Mouse (Mus musculus) liver, embryonic 11.5 days (tissue): ENCODE results near the gene Lsm10. TPM values are rescaled to one million over a fixed set of nuclear protein-coding genes. Genes with fewer than 3 reads are reported as not detected.

Experiments
- ATAC-seq: fragments of 200-750 bp; cut with Nextera tagmentation; replicated peaks from 2 replicates; pipeline ENCODE4 v1.8.0; 2017; ENCODE audit warnings: moderate number of reproducible peaks, mild to moderate bottlenecking, moderate TSS enrichment, moderate library complexity; ENCODE audit not compliant: low FRiP score
- DNase-seq: peaks from one replicate; pipeline ENCODE4 v3.0.0-alpha.2; 2017; ENCODE audit warnings: low spot score
- H3K27ac ChIP-seq: fragments of 300-500 bp; sonication (generic); 2 replicates; pipeline ENCODE4 v1.5.1; 2014; ENCODE audit warnings: mild to moderate bottlenecking, low read depth, low read length, control low read depth
- H3K27me3 ChIP-seq: fragments of 300-500 bp; sonication (generic); replicated peaks from 2 replicates; pipeline ENCODE4 v1.6.1; 2014; ENCODE audit warnings: low read length, mixed read lengths; ENCODE audit not compliant: control insufficient read depth, insufficient read depth
- H3K36me3 ChIP-seq: fragments of 300-500 bp; sonication (generic); 2 replicates; pipeline ENCODE4 v1.6.1; 2014; ENCODE audit warnings: mild to moderate bottlenecking, low read length, moderate library complexity, mixed read lengths; ENCODE audit not compliant: control insufficient read depth, insufficient read depth
- H3K4me1 ChIP-seq: fragments of 300-500 bp; sonication (generic); replicated peaks from 2 replicates; pipeline ENCODE4 v1.6.1; 2014; ENCODE audit warnings: low read length, mixed read lengths; ENCODE audit not compliant: control insufficient read depth, insufficient read depth
- H3K4me2 ChIP-seq: fragments of 300-500 bp; sonication (generic); 2 replicates; pipeline ENCODE4 v1.6.1; 2014; ENCODE audit warnings: mild to moderate bottlenecking, control low read depth, moderate library complexity
- H3K4me3 ChIP-seq: fragments of 300-500 bp; sonication (generic); 2 replicates; pipeline ENCODE4 v1.5.1; 2014; ENCODE audit warnings: low read depth, low read length, control low read depth
- H3K9ac ChIP-seq: fragments of 300-500 bp; sonication (generic); 2 replicates; pipeline ENCODE4 v1.6.1; 2014; ENCODE audit warnings: low read depth, low read length, control low read depth
- H3K9me3 ChIP-seq: fragments of 300-500 bp; sonication (generic); 2 replicates; pipeline ENCODE4 v1.6.1; 2016; ENCODE audit warnings: low read length, inconsistent platforms, mixed read lengths; ENCODE audit not compliant: control insufficient read depth
- WGBS: fragments of 180-500 bp; shearing (Covaris S2); extraction: QIAGEN DNeasy Blood & Tissue Kit; methylation state at CpG from one replicate; pipeline ENCODE4 v1.1.7; 2014; 5-methylcytosine and 5-hydroxymethylcytosine counted together
- polyA plus RNA-seq: library from polyadenylated mRNA; unstranded; fragments of >200 nt; fragmentation: Nextera tagmentation; extraction: Ambion mirVana; gene quantifications from 2 replicates; pipeline ENCODE4 v1.2.1, GENCODE M21; 2014

Gene Lsm10
- polyA plus RNA-seq, 1 experiment from 2014 or later = 53.3 TPM

GRCm38 (mm10) chr4:126103057-126103581, 6.7 kb downstream of the Lsm10 start:
- peak overlapping the region; percentile 88 for H3K4me3 ChIP-seq
- under 1% methylated on average over 15 of the region's 15 CpGs for WGBS
- H3K36me3 ChIP-seq = 0 out of 2 replicates have a peak, but pooled peaks cover 3% of the 10 kb centered on the region
- peak overlapping the region; percentile 98 for H3K4me2 ChIP-seq
- peak overlapping the region; percentile 98 for H3K27ac ChIP-seq
- peak overlapping the region; percentile 73 for H3K9ac ChIP-seq
- peak; percentile 78 for ATAC-seq
- H3K4me1 ChIP-seq = peaks cover 61% of the 10 kb centered on the region
- no peaks in the 10 kb centered on the region for H3K27me3 ChIP-seq
- no peaks in the 10 kb centered on the region for H3K9me3 ChIP-seq
- DNase-seq = peak; percentile 78

- Histone ChIP-seq H3K4me2 (peak within 1 kb of the TSS; percentile 98), H3K9ac (peak within 1 kb of the TSS; percentile 84), H3K27me3 (no peaks in the 10 kb centered on the region), H3K4me1 (peaks cover 64% of the 10 kb centered on the region), H3K4me3 (peak within 1 kb of the TSS; percentile 88), H3K27ac (peak within 1 kb of the TSS; percentile 98), H3K9me3 (no peaks in the 10 kb centered on the region), H3K36me3 (0 out of 2 replicates have a peak, but pooled peaks cover 3% of the 10 kb centered on the region)
- DNase-seq (peak; percentile 96), ATAC-seq (peak; percentile 90)
- under 1% methylated on average over 34 of the region's 34 CpGs for WGBS
Observed at GRCm38 (mm10) chr4:126103590-126104068, 7.2 kb downstream of the Lsm10 start, which contains the start of gene Stk40. Gene Stk40, plus strand, starts transcription at chr4:126103957.

DNA sequence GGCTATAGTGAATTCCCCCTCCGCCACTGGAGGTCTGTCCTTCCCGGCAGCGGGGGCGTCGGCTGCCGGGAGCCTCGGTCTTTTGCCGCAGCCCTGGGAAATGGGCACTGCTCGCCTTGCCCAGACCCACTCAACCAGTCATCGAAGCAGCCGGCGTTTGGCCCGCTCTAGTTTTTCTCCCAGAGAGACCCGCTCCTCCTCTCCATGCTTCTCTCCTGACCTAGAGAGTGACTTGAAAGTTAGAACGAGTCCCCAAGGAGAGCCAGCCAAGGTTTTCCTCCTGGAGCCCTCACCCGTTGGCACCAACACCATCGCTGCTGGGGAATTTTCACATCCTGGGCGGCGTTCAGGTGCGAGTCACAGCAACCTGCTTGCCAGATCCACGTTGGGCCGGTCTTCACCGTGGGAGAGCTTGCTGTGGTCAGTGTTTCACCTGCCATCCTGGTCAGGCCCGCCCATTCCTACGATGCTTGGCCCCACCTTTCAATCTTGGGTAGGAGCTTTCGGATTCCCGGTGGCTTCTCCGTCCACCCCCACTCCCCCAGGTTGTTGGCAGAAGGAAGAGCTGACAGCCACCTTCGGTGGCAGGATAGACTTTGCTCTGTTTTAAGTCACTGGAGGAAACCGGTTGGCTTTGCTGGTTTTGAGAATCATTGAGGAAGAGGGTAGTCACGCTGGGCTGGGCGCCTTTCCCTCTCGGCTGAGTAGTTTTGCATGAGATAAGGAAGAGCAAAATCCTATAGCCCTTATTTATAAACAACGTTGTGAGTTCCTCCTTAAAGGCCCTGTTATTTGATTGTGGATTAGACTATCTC, 8.0 kb downstream of the Lsm10 start:
- 2% methylated on average over 34 of the region's 34 CpGs for WGBS
- Histone ChIP-seq H3K9me3 (no peaks in the 10 kb centered on the region), H3K4me1 (peaks cover 62% of the 10 kb centered on the region), H3K27me3 (no peaks in the 10 kb centered on the region), H3K4me2 (peak overlapping the region; percentile 98), H3K27ac (0 out of 2 replicates have a peak overlapping the region, but pooled peaks have one; percentile 42), H3K36me3 (no peaks in the 10 kb centered on the region), H3K4me3 (peak overlapping the region; percentile 88), H3K9ac (peak overlapping the region; percentile 84)
- ATAC-seq (0 out of 2 replicates have a peak, but pooled peaks have one; percentile 1), DNase-seq (no peak)

- WGBS = 67% methylated on average over 7 of the region's 7 CpGs
- peaks cover 62% of the 10 kb centered on the region for H3K4me1 ChIP-seq
Observed at GRCm38 (mm10) chr4:126105131-126105783, 8.8 kb downstream of the Lsm10 start.

DNA sequence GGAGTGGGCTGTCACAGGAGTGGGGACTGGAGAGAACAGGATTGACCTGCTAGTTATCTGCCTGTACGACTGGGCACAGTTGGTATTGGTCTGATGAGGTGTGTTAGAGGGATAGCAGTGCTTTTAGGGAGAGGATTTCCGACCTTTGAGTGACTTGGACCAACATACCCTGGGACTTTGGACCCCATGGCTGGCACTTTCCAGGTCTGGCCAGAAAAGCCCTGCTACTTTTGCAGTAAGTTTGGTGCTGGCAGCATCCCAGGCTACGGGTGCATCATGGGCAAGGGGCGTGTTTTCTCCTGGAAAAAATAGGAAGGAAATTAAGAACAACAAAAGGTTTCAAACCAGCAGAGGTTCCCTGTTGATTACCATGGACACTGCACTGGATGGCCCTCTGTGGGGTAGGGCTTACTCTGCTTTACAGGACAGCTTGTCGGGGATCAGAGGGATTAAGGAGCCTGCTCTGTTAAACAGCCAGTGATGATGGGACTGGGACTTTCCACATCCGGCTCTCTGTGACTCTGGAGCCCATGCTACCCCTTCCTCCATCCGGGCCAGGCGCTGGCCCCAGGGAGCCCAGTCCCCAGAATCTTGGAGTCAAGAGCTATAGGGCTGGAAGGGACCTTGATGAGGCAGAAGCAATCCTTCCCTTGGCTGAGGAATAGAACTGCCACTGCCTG, 11.8 kb downstream of the Lsm10 start:
- Histone ChIP-seq H3K4me1 (peaks cover 56% of the 10 kb centered on the region), H3K27me3 (no peaks in the 10 kb centered on the region), H3K4me3 (no peak overlapping the region), H3K27ac (no peak overlapping the region), H3K9ac (no peak overlapping the region), H3K4me2 (no peak overlapping the region), H3K36me3 (no peaks in the 10 kb centered on the region), H3K9me3 (no peaks in the 10 kb centered on the region)
- 57% methylated on average over 8 of the region's 8 CpGs for WGBS
- ATAC-seq = no peak
- DNase-seq = no peak

More at GRCm38 (mm10) chr4:126105131-126105783, 8.8 kb downstream of the Lsm10 start:
- Histone ChIP-seq H3K27me3 (no peaks in the 10 kb centered on the region), H3K9ac (no peak overlapping the region), H3K27ac (no peak overlapping the region), H3K4me3 (peak overlapping the region; percentile 88), H3K36me3 (no peaks in the 10 kb centered on the region), H3K9me3 (no peaks in the 10 kb centered on the region), H3K4me2 (peak overlapping the region; percentile 98)
- DNase-seq (no peak), ATAC-seq (no peak)

- H3K4me2 ChIP-seq = peak overlapping the region; percentile 30
- ATAC-seq = 0 out of 2 replicates have a peak, but pooled peaks have one; percentile 6
- peaks cover 56% of the 10 kb centered on the region for H3K4me1 ChIP-seq
Observed at GRCm38 (mm10) chr4:126109613-126110373, 13.4 kb downstream of the Lsm10 start.

GRCm38 (mm10) chr4:126110374-126111152, 14.1 kb downstream of the Lsm10 start:
- Histone ChIP-seq H3K4me1 (peaks cover 49% of the 10 kb centered on the region), H3K36me3 (no peaks in the 10 kb centered on the region), H3K9me3 (no peaks in the 10 kb centered on the region), H3K9ac (peak overlapping the region; percentile 31; the same call in 1 of the 2 replicates), H3K27me3 (no peaks in the 10 kb centered on the region), H3K4me2 (peak overlapping the region; percentile 30), H3K4me3 (no peak overlapping the region), H3K27ac (peak overlapping the region; percentile 69)
- DNase-seq = peak; percentile 45
- peak; percentile 42 for ATAC-seq
- 11% methylated on average over 12 of the region's 12 CpGs for WGBS

More at GRCm38 (mm10) chr4:126109613-126110373, 13.4 kb downstream of the Lsm10 start:
- Histone ChIP-seq H3K9me3 (no peaks in the 10 kb centered on the region), H3K9ac (peak overlapping the region; percentile 31; the same call in 1 of the 2 replicates), H3K27ac (peak overlapping the region; percentile 69), H3K4me3 (no peak overlapping the region), H3K36me3 (no peaks in the 10 kb centered on the region), H3K27me3 (no peaks in the 10 kb centered on the region)
- 72% methylated on average over 10 of the region's 10 CpGs for WGBS
- no peak for DNase-seq
